In the genomic region with DNA sequence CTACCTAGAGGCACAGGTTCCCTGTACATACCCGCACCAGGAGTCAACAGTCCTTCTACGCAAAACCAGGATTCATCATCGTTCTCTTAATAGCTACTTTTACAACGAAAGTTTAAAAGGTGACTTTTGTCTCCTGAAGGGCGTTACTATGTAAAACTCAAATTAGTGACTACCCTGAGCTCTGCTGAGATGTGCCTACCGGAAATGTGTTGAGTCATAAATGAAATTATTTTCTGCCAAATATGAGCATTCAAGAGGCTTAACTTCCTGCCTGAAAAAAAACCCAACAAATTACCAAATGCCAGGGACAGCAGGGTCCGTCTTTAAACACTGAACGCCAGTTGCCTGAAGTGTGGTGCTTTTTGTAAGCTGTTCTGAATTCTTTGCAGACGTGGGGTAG, we compare ENCODE assay signal across 14 mouse cellular contexts.
"Had no signal": no experiment of that assay in that cellular context is flagged by ENCODE, and none has a peak within 500 bp of the region (broad histone marks: within the 10 kb centered on the region; RNA-seq: fewer than 3 reads in every experiment).

No protein-coding gene starts in this region.

- H3K9me3 ChIP-seq: limb, embryonic 13.5 days; midbrain, embryonic 10.5 days; neural tube, embryonic 15.5 days had no signal

- H3K4me3 ChIP-seq: layer of hippocampus, adult 2 months; limb, embryonic 13.5 days; midbrain, embryonic 10.5 days; myocyte; neural tube, embryonic 15.5 days had no signal

- H3K27me3 ChIP-seq: limb, embryonic 13.5 days had no signal

- H3K4me2 ChIP-seq: limb, embryonic 13.5 days; neural tube, embryonic 15.5 days had no signal

- H3K36me3 ChIP-seq: limb, embryonic 13.5 days; neural tube, embryonic 15.5 days had no signal

- H3K9ac ChIP-seq: limb, embryonic 13.5 days; liver, embryonic 14.5 days; neural tube, embryonic 15.5 days had no signal

- H3K27ac ChIP-seq: layer of hippocampus, adult 2 months; limb, embryonic 13.5 days; liver, embryonic 14.5 days; midbrain, embryonic 10.5 days; neural tube, embryonic 15.5 days had no signal

- DNase-seq: kidney, postnatal 10 days; kidney, postnatal 4 days; left cerebral cortex, postnatal 4 days; lung, adult 18-20 months; midbrain, embryonic 14.5 days; right cerebral cortex, adult 18-20 months; right cerebral cortex, postnatal 4 days; thymus, postnatal 4 days had no signal
